Mouse (Mus musculus): ENCODE results near the gene Rpl31. TPM values are rescaled to one million over a fixed set of nuclear protein-coding genes. Genes with fewer than 3 reads are reported as not detected.

The Rpl31 gene
- 452 TPM for polyA plus RNA-seq (2021)

- CTCF ChIA-PET: no interaction called here
- ATAC-seq (peak; percentile 97), DNase-seq (ENCODE audit: low read depth, low spot score) (peak; percentile 46)
- POLR2A ChIA-PET: no interaction called here
- H3K27me3 ChIP-seq: no peaks in the 10 kb centered on the region
- in situ Hi-C loops (cut with MboI; ENCODE audit: low pct_unique_long_range_greater_than_20kb): no loop called here
- no peak for TF ChIP-seq CTCF (IDR thresholded peaks at IDR 0.05)
Measured at GRCm38 (mm10) chr1:39367601-39368266, at the start of gene Rpl31. Gene Rpl31 (plus strand): TSS chr1:39367842.

GRCm38 (mm10) chr1:39317935-39318334, 49.7 kb upstream of the Rpl31 start:
- ChIA-PET POLR2A (interaction anchor here (0.6 kb wide), 1 partner anchor 1154 kb away, joined by 3 read pairs; no protein-coding TSS in a partner anchor), CTCF (interaction anchor here (1.1 to 1.6 kb wide), 2 partner anchors 9 to 11 kb away, joined by 3 to 5 read pairs; no protein-coding TSS in a partner anchor)
- in situ Hi-C loops (cut with MboI; ENCODE audit: low pct_unique_long_range_greater_than_20kb): loop anchor here (5.0 kb wide), 1 partner anchor 66 kb away; no protein-coding TSS in a partner anchor
- ATAC-seq (peak; percentile 60), DNase-seq (ENCODE audit: low read depth, low spot score) (peak; percentile 38)
- no peaks in the 10 kb centered on the region for H3K27me3 ChIP-seq
- TF ChIP-seq CTCF (IDR thresholded peaks at IDR 0.05): no peak

- DNase-seq (ENCODE audit: low read depth, low spot score) (no peak), ATAC-seq (no peak)
- no peaks in the 10 kb centered on the region for H3K27me3 ChIP-seq
- in situ Hi-C loops (cut with MboI; ENCODE audit: low pct_unique_long_range_greater_than_20kb): loop anchor here (5.0 kb wide), 1 partner anchor 67 kb away; no protein-coding TSS in a partner anchor
- CTCF ChIA-PET: interaction anchor here (1.1 to 1.6 kb wide), 2 partner anchors 10 to 12 kb away, joined by 3 to 5 read pairs; no protein-coding TSS in a partner anchor
- POLR2A ChIA-PET: no interaction called here
- no peak for TF ChIP-seq CTCF (IDR thresholded peaks at IDR 0.05)
Measured at GRCm38 (mm10) chr1:39318870-39319269, 48.8 kb upstream of the Rpl31 start.

- H3K27me3 ChIP-seq: no peaks in the 10 kb centered on the region
- CTCF ChIA-PET: interaction anchor here (1.0 kb wide), 1 partner anchor 9 kb away, joined by 3 read pairs; no protein-coding TSS in a partner anchor
- no peak for TF ChIP-seq CTCF (IDR thresholded peaks at IDR 0.05)
- DNase-seq (ENCODE audit: low read depth, low spot score) (no peak), ATAC-seq (no peak)
- POLR2A ChIA-PET: no interaction called here
- in situ Hi-C loops (cut with MboI; ENCODE audit: low pct_unique_long_range_greater_than_20kb): no loop called here
Measured at GRCm38 (mm10) chr1:39321954-39322353, 45.7 kb upstream of the Rpl31 start.

GRCm38 (mm10) chr1:39325228-39325627, 42.4 kb upstream of the Rpl31 start:
- ChIA-PET POLR2A (no interaction called here), CTCF (no interaction called here)
- ATAC-seq (no peak), DNase-seq (ENCODE audit: low read depth, low spot score) (no peak)
- H3K27me3 ChIP-seq: no peaks in the 10 kb centered on the region
- in situ Hi-C loops (cut with MboI; ENCODE audit: low pct_unique_long_range_greater_than_20kb): no loop called here
- no peak for TF ChIP-seq CTCF (IDR thresholded peaks at IDR 0.05)

- POLR2A ChIA-PET: no interaction called here
- ATAC-seq: no peak
- DNase-seq (ENCODE audit: low read depth, low spot score): no peak
- no peaks in the 10 kb centered on the region for H3K27me3 ChIP-seq
- no peak for TF ChIP-seq CTCF (IDR thresholded peaks at IDR 0.05)
- CTCF ChIA-PET: no interaction called here
- in situ Hi-C loops (cut with MboI; ENCODE audit: low pct_unique_long_range_greater_than_20kb): no loop called here
Measured at GRCm38 (mm10) chr1:39327546-39327945, 40.1 kb upstream of the Rpl31 start.

GRCm38 (mm10) chr1:39330857-39331594, 36.6 kb upstream of the Rpl31 start:
- CTCF ChIA-PET: interaction anchor here (0.8 to 1.3 kb wide), 3 partner anchors 9 to 100 kb away, joined by 3 to 5 read pairs (median 3); no protein-coding TSS in a partner anchor
- H3K27me3 ChIP-seq: no peaks in the 10 kb centered on the region
- no peak for TF ChIP-seq CTCF (IDR thresholded peaks at IDR 0.05)
- POLR2A ChIA-PET: interaction anchor here (0.6 to 1.7 kb wide), 2 partner anchors 40 to 82 kb away, joined by 3 to 4 read pairs; no protein-coding TSS in a partner anchor
- no peak for ATAC-seq
- no peak for DNase-seq (ENCODE audit: low read depth, low spot score)
- in situ Hi-C loops (cut with MboI; ENCODE audit: low pct_unique_long_range_greater_than_20kb): no loop called here

GRCm38 (mm10) chr1:39332456-39332855, 35.2 kb upstream of the Rpl31 start:
- DNase-seq (ENCODE audit: low read depth, low spot score): no peak
- in situ Hi-C loops (cut with MboI; ENCODE audit: low pct_unique_long_range_greater_than_20kb): no loop called here
- CTCF ChIA-PET: no interaction called here
- no peak for TF ChIP-seq CTCF (IDR thresholded peaks at IDR 0.05)
- ATAC-seq: no peak
- no peaks in the 10 kb centered on the region for H3K27me3 ChIP-seq
- POLR2A ChIA-PET: no interaction called here

GRCm38 (mm10) chr1:39335561-39336196, 32.0 kb upstream of the Rpl31 start:
- no peak for DNase-seq (ENCODE audit: low read depth, low spot score)
- ChIA-PET CTCF (no interaction called here), POLR2A (no interaction called here)
- in situ Hi-C loops (cut with MboI; ENCODE audit: low pct_unique_long_range_greater_than_20kb): no loop called here
- no peak for ATAC-seq
- no peak for TF ChIP-seq CTCF (IDR thresholded peaks at IDR 0.05)
- H3K27me3 ChIP-seq: no peaks in the 10 kb centered on the region

GRCm38 (mm10) chr1:39336788-39337187, 30.9 kb upstream of the Rpl31 start:
- H3K27me3 ChIP-seq: no peaks in the 10 kb centered on the region
- in situ Hi-C loops (cut with MboI; ENCODE audit: low pct_unique_long_range_greater_than_20kb): no loop called here
- ChIA-PET CTCF (interaction anchor here (0.7 kb wide), 1 partner anchor 172 kb away, joined by 3 read pairs; no protein-coding TSS in a partner anchor), POLR2A (no interaction called here)
- no peak for DNase-seq (ENCODE audit: low read depth, low spot score)
- no peak for ATAC-seq
- TF ChIP-seq CTCF (IDR thresholded peaks at IDR 0.05): no peak

Measured in Patski (cell line).